Mouse (Mus musculus): ENCODE measurements at regions not wholly inside any gene's neighbourhood (a gene's known extent, or its start where the extent isn't known, plus 50 kb on each side); places are given as distances from the start of the nearest gene placed in this dataset.

- DNase-seq, result no peak
These were observed 141.9 kb downstream of the Cryba4 start for GRCm38 (mm10) chr5:112110306-112110969.

- no peak for DNase-seq
These were observed 131.6 kb downstream of the Cryba4 start for GRCm38 (mm10) chr5:112120766-112121165.

GRCm38 (mm10) chr5:112121554-112121953, 130.8 kb downstream of the Cryba4 start:
- DNase-seq, result no peak

- DNase-seq, result no peak
These were observed 129.7 kb downstream of the Cryba4 start for GRCm38 (mm10) chr5:112122581-112122980.

- no peak for DNase-seq
These were observed 125.1 kb downstream of the Cryba4 start for GRCm38 (mm10) chr5:112127171-112127570.

- DNase-seq, result no peak
These were observed 119.6 kb downstream of the Cryba4 start for GRCm38 (mm10) chr5:112132746-112133145.

GRCm38 (mm10) chr5:112133688-112134573, 118.4 kb downstream of the Cryba4 start:
- peak; percentile 11 to 14 for DNase-seq

GRCm38 (mm10) chr5:112136646-112137045, 115.7 kb downstream of the Cryba4 start:
- no peak for DNase-seq

GRCm38 (mm10) chr5:112138246-112138645, 114.1 kb downstream of the Cryba4 start:
- DNase-seq, result no peak

GRCm38 (mm10) chr5:112142731-112143130, 109.6 kb downstream of the Cryba4 start:
- no peak for DNase-seq

GRCm38 (mm10) chr5:112143993-112144621, 108.2 kb downstream of the Cryba4 start:
- no peak for DNase-seq

GRCm38 (mm10) chr5:112153675-112154085, 98.6 kb downstream of the Cryba4 start:
- peak; percentile 76 to 88 for DNase-seq

- DNase-seq, result no peak
These were observed 97.7 kb downstream of the Cryba4 start for GRCm38 (mm10) chr5:112154650-112155049.

GRCm38 (mm10) chr5:112155051-112155450, 97.3 kb downstream of the Cryba4 start:
- DNase-seq, result no peak

- no peak for DNase-seq
These were observed 96.3 kb downstream of the Cryba4 start for GRCm38 (mm10) chr5:112156005-112156404.

- DNase-seq, result no peak
These were observed 85.7 kb downstream of the Cryba4 start for GRCm38 (mm10) chr5:112166410-112167175.

- no peak for DNase-seq
These were observed 84.5 kb downstream of the Cryba4 start for GRCm38 (mm10) chr5:112167790-112168189.

GRCm38 (mm10) chr5:112171325-112171724, 81.0 kb downstream of the Cryba4 start:
- DNase-seq, result no peak

- no peak for DNase-seq
These were observed 72.9 kb downstream of the Cryba4 start for GRCm38 (mm10) chr5:112179213-112180057.

GRCm38 (mm10) chr5:112182775-112183174, 69.5 kb downstream of the Cryba4 start:
- DNase-seq, result peak; percentile 6 to 8

GRCm38 (mm10) chr5:112195667-112196066, 56.7 kb downstream of the Cryba4 start:
- DNase-seq, result no peak

All from cerebellum, adult 18-20 months (tissue).